22 mouse cellular contexts compared by ENCODE assay signal in genomic region chr6:15710706-15711105, GRCm38 (mm10). TPM values are rescaled to one million over a fixed set of nuclear protein-coding genes. Genes with fewer than 3 reads are reported as not detected.
DNase-seq lines count a peak whose midpoint lies in the region; ATAC-seq and TF ChIP-seq lines count a peak whose summit lies in the region.
"Had no signal": no experiment of that assay in that cellular context is flagged by ENCODE, and none has a peak within 500 bp of the region (broad histone marks: within the 10 kb centered on the region; RNA-seq: fewer than 3 reads in every experiment).

No protein-coding gene starts in this region.

- TF ChIP-seq POLR2A in cerebellum, adult 2 months (IDR thresholded peaks at IDR 0.05; ENCODE audit: borderline replicate concordance, insufficient read depth, low read length) = no peak

- H3K4me1 ChIP-seq in cerebellum, adult 2 months (ENCODE audit: control insufficient read depth, insufficient read depth, low read length) = no peaks in the 10 kb centered on the region
- H3K4me1 ChIP-seq: forebrain, embryonic 13.5 days; hindbrain, embryonic 12.5 days; hindbrain, embryonic 15.5 days had no signal

- peak; percentile 84 for ATAC-seq in inflammation-experienced regulatory T-cells, adult 6 months
- ATAC-seq: forebrain, embryonic 13.5 days; forebrain, embryonic 16.5 days; intestine, embryonic 16.5 days had no signal

- 86% methylated on average over 7 of the region's 7 CpGs for WGBS in cerebellum, adult 2 months

- H3K27me3 ChIP-seq in cerebellum, adult 2 months (ENCODE audit: control insufficient read depth, insufficient read depth, low read length) = no peaks in the 10 kb centered on the region
- H3K27me3 ChIP-seq: forebrain, embryonic 13.5 days; hindbrain, embryonic 12.5 days; hindbrain, embryonic 15.5 days had no signal

- no peak for TF ChIP-seq CTCF in cerebellum, adult 2 months (IDR thresholded peaks at IDR 0.05; ENCODE audit: borderline replicate concordance, insufficient read depth, low read depth, low read length)

- peak; percentile 68 for DNase-seq in CD4-positive, CD25-positive, alpha-beta regulatory T cell, adult 2 months (ENCODE audit: low read depth, low spot score)
- DNase-seq in ES-CJ7 (ENCODE audit: low read depth, low spot score) (peak; percentile 50), ZHBTc4 (ENCODE audit: low read depth, low spot score) (peak; percentile 55)
- DNase-seq in cerebellum, postnatal 10 days = no peak
- DNase-seq in cerebellum, adult 2 months = no peak
- DNase-seq in heart, adult 11 months = no peak
- DNase-seq: adrenal gland, adult 2 months; adrenal gland, postnatal 14 days; cerebellum, adult 11 months; cerebellum, adult 8-10 months; cerebellum, postnatal 14 days; gastrocnemius, postnatal 10 days; gastrocnemius, postnatal 36 days; kidney, adult 18-20 months had no signal

- H3K4me3 ChIP-seq in cerebellum, adult 2 months (replicated peaks; ENCODE audit: insufficient read depth, low read depth, low read length) = no peak overlapping the region
- H3K4me3 ChIP-seq: forebrain, embryonic 10.5 days; forebrain, embryonic 13.5 days; hindbrain, embryonic 12.5 days; hindbrain, embryonic 15.5 days had no signal

- no peak overlapping the region for H3K27ac ChIP-seq in cerebellum, adult 2 months (ENCODE audit: insufficient read depth, low read length)
- H3K27ac ChIP-seq: forebrain, embryonic 10.5 days; forebrain, embryonic 13.5 days; hindbrain, embryonic 12.5 days; hindbrain, embryonic 15.5 days had no signal

RNA-seq across cellular contexts. Expression of gene Mdfic, which starts 9.8 kb away (rescaled TPM):
- 10 to 100 TPM; 19.5 to 28.0 (median 21.3) TPM for polyA plus RNA-seq in inflammation-experienced regulatory T-cells, adult 6 months (2017; shearing (Covaris generic))
- polyA plus RNA-seq in cerebellum, adult 2 months (2012; rRNA removed) = 2.1 and 3.0 TPM in 2 replicates
- polyA plus RNA-seq: G1E had no signal

Comparison
In these comparisons a context has a peak if more than half of its experiments do, and no peak if none do; other contexts are left out.
1. DNase-seq: peak in CD4-positive, CD25-positive, alpha-beta regulatory T cell, adult 2 months (single experiment), ES-CJ7 (single experiment) and ZHBTc4 (single experiment); none in cerebellum, postnatal 10 days (0 of 2), cerebellum, adult 2 months (0 of 2) and heart, adult 11 months (single experiment).